Mouse (Mus musculus): ENCODE measurements around the gene Homer1.

Homer1 gene

GRCm38 (mm10) chr13:93401947-93402346 is 102.5 kb downstream of the Homer1 start:
- DNase-seq = peak; percentile 29 to 32

GRCm38 (mm10) chr13:93406855-93407254 is 107.4 kb downstream of the Homer1 start:
- no peak for DNase-seq

- DNase-seq = no peak
Observed at GRCm38 (mm10) chr13:93410343-93410742, 110.9 kb downstream of the Homer1 start.

GRCm38 (mm10) chr13:93415055-93415454 is 115.6 kb downstream of the Homer1 start:
- DNase-seq = no peak

- DNase-seq = no peak
Observed at GRCm38 (mm10) chr13:93418292-93418691, 118.9 kb downstream of the Homer1 start.

- DNase-seq = no peak
Observed at GRCm38 (mm10) chr13:93419779-93420178, 120.3 kb downstream of the Homer1 start.

- no peak for DNase-seq
Observed at GRCm38 (mm10) chr13:93423224-93423623, 123.8 kb downstream of the Homer1 start.

GRCm38 (mm10) chr13:93427920-93428876 is 128.8 kb downstream of the Homer1 start:
- DNase-seq = no peak

- DNase-seq = no peak
Observed at GRCm38 (mm10) chr13:93429205-93429604, 129.8 kb downstream of the Homer1 start.

- no peak for DNase-seq
Observed at GRCm38 (mm10) chr13:93440167-93440566, 140.7 kb downstream of the Homer1 start.

GRCm38 (mm10) chr13:93453275-93453674 is 153.8 kb downstream of the Homer1 start:
- peak; percentile 75 to 78 for DNase-seq
